Mouse (Mus musculus): ENCODE measurements around the gene Mrpl16.
A peak's percentile ranks its signal among the peaks of the same experiment; 100 is the strongest.

Gene Mrpl16

DNA sequence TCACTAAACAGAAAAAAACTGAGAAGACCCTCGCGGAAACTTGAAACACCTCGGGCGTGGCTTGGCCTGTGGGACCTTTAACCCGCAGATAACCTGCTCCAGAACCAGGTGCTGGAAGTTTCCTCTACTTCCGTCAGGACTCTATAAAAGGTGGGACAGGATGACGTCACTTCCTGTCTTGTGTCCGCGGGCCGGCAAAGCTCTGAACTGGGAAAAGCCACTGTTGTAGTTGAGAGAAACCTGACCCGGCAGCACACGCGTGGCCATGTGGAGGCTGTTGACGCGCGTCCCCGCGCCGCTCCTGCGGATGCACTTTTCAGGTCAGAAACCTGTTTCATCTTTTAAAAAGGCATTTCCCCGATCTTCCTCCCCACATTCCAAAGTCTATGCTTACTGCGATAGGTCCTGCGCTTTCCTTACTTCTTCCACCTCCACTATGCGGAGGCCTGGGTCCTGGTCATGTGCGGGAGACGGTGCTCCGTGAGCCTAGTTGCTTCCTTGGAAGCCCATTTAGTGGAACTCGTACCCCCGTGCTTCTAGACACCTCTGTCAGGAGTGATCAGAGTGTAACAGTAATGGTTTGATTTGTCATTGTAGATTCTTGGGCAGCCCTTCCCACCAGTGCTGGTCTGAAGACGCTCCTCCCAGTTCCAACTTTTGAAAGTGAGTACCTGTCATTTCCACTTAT is at the start of gene Mrpl16:
Gene Mrpl16 (plus strand): TSS at position 187 of the 688 bp plus-strand sequence.
- peak; percentile 92 to 93 for DNase-seq (ENCODE audit: low spot score in 2 of 2)

DNA sequence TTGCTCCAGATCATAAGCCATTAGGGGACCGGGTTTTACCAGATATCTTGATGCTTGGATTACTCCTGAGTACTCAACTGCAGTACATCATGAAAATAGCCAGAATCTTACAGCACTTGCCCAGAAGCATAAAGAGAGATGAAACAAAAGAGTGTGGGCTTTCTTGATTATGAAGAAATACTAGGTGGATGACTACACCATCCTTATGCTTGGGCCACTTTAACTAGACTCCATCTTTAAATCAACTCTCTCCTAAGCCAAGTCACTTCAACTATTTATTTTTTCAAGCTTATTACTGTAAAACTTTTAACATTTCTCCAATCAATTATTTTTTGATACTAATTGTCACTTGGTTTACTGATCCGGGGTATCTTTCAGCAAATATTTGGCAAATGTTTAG is 46.3 kb upstream of the Mrpl16 start:
- DNase-seq (ENCODE audit: low spot score in 2 of 2), result no peak

DNA sequence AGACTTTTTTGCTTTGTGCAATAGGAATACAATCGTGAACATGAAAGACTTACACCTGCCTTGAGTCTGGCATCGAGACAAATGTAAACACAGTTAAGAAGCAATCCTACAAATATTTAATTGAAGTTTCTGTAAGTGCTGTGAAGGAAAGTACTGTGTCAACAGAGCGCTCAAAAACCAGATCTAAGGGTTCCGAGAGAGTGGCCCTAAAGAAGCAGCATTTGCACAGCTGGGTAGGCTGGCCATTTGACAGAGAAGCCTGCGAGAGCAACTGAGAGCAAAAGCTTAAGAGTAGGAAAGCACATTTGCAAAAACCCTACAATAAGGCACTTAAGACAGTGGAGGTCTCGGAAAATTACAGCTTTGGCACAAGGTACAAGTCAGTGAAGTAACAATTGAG is 45.9 kb upstream of the Mrpl16 start:
- no peak for DNase-seq (ENCODE audit: low spot score in 2 of 2)

DNA sequence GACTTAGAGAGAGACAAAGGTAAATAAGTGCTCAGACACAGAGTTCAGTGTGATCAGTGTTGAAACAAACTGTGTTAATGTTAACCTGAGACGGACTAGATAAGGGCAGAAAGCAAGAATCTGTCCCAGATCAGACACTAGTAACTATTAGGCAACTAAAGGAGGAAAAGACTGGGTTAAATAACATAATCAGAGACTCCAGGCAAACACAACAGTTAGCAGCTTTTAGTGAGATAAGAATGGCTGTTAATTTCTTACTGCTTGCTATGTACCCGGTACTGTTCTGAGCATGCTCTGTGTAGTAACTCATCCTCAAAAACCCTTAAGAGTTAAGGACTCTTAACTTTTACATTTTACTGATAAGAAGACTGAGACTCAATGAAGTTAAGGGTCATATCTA is 44.3 kb upstream of the Mrpl16 start:
- no peak for DNase-seq (ENCODE audit: low spot score in 2 of 2)

DNA sequence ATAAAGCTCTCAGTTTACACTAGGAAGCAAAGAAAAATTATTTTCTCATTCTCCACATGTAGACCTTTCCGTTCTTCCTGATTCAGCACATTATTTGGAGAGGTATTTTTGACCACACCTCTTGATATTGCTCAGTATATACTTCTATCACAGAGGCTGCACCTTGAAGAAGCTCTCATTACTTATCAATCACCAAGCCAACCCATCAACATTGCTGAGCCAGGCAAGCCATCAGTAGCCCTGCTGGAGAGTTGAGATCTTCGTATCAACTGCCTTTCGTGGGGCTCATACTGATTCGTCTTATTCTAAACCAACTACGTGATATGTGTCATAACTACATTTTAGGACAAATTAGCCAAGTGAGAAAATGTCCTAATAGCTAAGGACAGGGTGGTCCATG is 42.9 kb upstream of the Mrpl16 start:
- DNase-seq (ENCODE audit: low spot score in 2 of 2), result no peak

DNA sequence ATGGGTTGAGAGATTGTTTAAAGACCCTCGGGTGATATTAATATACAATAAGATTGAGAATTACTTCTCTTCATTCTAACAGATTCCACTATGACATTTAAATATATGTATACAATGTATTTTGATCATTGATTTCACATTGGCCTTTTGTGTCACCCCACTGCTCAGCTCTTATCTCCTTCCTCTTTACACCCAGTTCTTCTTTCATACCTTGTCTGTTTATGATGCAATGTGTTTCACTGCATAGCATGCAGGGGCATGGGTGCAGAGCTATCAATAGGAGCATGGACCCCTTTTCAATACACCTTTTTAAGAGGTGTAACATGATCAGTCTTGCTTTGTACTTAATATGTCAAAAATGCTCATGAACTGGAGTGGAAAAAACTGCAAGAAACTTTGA is 39.9 kb upstream of the Mrpl16 start:
- no peak for DNase-seq (ENCODE audit: low spot score in 2 of 2)

DNA sequence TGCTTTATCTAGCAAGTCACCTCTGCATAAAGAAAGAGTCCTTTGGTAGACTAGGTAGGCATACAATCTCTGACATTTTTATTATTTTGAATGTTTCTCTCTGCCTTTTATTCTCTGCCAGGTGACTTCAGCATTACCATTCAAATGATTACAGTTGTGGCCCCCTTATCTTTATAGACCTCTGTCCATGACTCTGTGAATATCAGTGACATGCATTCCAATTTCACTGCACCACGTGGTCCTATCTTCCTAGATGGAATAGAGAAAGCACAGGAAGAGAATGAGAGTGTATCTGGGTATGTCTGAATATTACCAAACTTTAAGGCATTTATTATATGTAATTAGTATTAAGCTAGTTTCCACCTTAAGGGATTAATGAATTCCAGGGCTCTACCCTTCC is 33.7 kb upstream of the Mrpl16 start:
- no peak for DNase-seq (ENCODE audit: low spot score in 2 of 2)

DNA sequence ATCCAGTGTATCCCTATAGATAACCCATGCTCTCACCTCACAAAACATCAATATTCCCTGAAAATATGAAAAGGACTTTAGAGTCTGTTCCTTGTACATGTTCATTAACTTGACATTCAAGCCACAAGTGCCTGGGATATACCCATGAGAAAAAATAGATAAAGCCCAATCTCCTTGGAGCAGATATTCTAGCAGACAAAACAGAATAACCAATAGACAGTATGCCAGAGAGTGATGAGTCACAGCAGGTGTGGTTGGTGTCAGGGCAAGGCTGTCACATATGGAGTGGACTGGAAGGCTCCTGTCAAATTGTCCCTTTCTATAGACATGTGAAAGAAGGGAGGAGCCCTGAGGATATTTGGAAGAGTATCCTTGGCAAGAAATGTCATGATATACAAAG is 24.5 kb upstream of the Mrpl16 start:
- DNase-seq (ENCODE audit: low spot score in 2 of 2), result no peak

DNA sequence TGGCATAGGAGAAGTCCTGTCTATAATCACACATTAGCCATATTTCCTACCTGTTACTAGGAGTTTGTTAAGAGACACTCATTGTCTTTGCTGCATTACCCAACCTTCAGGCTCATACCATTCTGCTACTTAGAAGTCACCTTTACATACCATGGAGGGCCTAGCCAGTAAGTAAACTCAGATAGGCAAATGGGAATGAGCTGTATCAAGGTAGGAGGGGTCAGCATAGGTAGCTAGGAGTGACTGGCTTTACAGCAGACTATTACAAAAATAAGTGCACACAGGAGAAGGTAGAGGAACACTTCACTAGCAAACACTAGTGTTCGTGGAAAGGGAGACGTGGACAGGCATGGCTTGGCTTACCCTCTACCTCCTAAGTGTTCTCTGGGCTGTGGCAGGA is 22.9 kb upstream of the Mrpl16 start, which contains the start of gene Gif:
Gene Gif (plus strand): TSS at position 257 of the 400 bp plus-strand sequence.
- no peak for DNase-seq (ENCODE audit: low spot score in 2 of 2)

DNA sequence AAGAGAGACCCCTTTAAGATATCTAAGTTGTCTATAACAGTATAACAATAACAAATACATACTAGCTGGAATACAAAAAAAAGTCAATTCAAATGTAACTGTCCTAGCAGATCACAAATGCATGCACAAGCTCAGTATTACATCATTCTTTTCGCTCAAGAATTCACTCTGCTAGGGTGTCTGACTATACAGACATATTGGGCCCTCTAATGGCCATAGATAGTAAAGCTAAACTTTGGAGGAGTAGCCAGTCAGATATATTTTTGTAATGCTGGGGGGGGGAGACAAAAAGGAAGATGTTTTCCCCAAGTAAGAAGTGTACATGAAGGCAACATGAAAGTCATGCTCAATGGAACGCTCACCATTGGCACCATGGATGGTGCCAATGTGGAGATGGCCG is 5.1 kb upstream of the Mrpl16 start:
- no peak for DNase-seq (ENCODE audit: low spot score in 2 of 2)

DNA sequence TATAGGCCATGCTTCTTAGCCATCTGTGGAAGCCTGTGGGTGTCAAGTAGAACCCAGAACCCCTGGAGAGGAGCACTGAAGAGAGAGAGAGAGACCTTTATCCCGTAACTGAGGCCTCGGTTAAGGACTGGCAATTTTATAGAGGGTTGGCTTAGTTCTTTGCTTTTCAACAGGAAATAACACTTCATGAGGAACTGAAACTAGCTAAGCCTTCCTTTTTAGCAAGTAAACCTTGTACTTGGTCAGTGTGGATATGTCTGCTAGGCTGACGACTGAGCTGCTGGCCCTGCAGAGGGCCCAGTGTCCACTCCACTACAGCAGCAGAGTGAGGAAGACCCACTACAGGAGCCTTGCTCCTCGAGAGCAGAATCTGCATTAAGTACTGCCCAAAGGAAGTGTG is 3.8 kb upstream of the Mrpl16 start:
- no peak for DNase-seq (ENCODE audit: low spot score in 2 of 2)

DNA sequence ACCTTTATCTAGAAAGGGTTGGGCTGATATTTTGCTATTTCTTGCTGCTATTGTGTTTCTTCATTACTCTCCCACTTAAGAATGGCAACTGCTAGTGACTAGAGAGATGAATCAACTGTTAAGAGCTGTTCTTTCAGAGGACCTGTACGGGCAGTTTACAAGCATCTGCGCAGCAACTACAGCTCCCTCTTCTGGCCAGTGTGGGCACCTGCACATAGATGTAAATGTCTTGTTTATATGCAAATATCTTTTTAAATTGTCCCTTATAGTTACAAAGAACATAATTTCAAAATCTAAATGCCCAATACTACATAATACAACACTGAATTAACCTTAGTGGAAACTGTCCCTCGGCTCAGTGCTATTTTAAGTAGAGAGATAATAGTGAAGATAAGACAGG is 2.0 kb upstream of the Mrpl16 start:
- peak in 1 of 2 experiments; percentile 47 for DNase-seq (ENCODE audit: low spot score in 2 of 2)

DNA sequence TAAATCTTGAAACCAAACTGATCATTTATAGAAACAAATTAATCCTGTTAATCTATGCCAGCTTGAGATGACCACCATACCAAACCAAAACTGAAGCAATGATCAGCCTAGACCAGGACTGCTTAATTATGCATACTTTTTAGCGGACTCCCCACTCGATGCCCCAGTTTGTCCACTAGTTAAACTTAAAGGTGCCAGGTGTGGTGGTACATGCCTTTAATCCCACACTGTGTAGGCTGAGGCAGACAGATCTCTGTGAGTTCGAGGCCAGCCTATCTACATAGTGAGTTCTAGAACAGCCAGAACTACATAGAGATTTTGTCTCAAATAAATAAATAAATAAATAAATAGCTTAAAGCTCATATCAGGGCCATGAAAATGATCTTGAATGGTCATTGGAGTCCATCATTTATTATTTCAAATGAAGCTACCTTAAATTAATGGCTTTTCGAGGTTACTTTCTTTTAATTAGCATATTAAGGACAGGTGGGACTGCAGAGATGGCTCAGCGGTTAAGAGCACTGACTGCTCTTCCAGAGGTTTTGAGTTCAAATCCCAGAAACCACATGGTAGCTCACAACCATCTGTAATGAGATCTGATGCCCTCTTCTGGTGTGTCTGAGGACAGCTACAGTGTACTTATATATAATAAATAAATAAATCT is 802 bp upstream of the Mrpl16 start:
- DNase-seq (ENCODE audit: low spot score in 2 of 2), result no peak

DNA sequence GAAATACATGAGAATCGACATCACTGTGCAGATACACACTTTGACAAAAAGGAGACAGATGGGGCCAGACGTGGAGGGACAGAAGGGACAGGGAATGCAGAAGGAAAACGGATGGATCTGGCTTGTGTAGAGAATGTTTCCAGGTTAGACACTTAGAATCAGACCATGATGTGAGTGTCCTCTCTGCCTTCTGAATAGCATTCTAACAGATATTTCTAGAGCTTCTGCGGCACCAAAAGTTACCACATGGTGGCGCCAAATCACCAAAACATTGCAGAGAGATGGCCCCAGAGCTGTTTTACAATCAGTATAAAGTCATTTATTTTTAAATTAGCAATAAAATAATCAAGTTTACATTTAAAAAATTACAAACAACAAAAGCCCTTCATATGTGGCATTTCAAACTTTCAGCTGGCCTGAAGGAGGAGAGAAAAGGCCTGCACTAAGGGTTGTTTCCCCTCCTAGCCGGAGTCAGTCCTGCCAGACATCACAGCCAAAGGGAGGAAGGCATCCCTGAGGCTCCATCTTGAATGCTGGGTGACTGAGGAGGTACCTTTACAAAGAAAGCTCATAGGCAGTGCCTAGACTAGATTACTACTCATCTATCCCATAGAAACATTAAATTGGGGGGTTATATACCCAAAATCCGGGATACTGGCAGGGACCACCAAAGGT is 7.1 kb downstream of the Mrpl16 start:
- DNase-seq (ENCODE audit: low spot score in 2 of 2), result peak; percentile 55 to 75

DNA sequence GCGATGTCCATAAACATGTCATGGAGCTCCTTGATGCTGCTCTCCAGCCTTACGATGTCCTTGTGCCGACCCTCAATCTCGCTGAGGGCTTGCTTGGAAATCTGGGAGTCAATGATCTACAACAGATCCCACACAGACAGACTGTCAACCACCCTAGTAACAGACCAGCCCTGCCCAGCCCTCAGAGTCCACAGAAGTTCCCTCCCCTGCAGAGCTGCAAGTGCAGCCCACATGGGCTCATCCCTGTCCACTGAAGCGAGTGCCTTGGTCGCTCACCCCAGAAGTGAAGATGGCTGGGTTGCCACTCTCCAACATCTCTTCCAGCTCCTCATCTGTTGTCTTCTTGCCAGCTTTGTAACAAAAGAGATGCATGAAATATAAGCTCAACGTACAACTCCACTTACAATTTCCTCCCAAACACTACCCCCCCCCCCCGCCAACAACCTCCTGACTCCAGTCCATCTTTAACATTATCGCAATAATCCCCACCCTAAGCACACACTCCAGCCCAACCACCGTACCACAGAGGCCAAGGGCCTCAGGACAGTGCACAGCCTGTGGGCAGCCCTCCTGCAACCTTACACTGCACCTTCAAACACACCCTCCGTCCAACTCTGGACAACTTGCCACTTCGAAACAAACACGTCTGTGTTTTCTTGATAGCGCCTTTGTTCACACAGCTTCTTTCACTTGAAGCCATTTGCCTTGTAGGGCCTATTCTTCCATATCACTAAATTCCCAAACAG is 15.4 kb downstream of the Mrpl16 start:
- no peak for DNase-seq (ENCODE audit: low spot score in 2 of 2)

DNA sequence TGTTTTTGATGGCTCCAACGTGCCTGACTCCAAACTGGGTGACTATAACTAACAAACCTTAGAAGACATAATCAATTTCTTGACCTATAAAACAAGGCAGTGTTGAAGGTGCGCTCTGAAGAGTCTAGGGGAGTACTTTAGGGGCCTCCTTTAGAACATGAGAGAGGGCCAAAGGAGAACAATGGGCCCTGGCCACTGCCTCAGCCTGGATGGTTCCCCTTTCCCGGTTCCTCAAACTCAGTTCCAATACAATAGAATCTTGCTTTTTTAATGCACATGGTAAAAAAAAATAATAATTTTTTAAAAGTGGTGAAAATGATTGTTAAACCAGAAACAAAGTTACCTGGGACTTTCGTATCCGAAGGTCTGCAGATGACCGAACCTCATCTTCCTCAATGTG is 17.6 kb downstream of the Mrpl16 start:
- no peak for DNase-seq (ENCODE audit: low spot score in 2 of 2)

DNA sequence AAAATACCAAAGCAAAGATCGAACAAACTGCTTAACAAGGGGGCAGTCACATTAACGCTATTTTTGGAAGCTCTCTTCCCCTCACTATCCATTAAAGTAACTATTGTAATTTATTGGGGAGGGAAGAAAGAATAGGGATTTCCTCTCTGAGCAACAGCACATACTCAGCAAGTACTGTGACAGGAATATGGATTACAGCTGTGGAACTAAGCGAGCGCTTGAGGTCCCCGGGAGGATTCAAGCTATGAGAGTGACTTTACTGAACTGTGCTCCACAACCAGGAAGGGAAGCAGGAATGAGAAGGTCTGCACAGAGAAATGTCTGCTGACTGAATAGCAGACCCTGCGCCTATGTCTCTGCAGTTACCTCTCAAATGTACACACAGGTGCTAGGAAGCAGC is 18.7 kb downstream of the Mrpl16 start:
- DNase-seq (ENCODE audit: low spot score in 2 of 2), result no peak

DNA sequence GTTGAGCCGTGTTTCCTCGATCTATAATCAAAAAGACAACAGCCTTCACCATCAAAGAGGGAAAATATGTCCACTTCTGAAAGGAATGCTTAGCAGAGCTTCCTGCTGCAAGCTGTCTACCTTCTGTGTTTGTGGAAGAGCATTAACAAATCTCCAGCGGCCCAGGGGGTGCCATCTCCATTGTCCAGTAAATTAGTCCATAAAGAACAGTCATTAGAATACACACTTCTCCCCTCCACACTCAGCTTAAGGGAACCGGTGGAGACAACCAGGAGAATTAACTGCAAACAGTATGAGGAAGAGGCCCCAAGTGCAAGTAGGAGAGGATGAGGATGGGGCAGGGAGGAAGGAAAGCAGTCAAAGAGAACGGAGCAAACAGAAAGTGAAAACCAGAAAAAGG is 21.6 kb downstream of the Mrpl16 start:
- no peak for DNase-seq (ENCODE audit: low spot score in 2 of 2)

DNA sequence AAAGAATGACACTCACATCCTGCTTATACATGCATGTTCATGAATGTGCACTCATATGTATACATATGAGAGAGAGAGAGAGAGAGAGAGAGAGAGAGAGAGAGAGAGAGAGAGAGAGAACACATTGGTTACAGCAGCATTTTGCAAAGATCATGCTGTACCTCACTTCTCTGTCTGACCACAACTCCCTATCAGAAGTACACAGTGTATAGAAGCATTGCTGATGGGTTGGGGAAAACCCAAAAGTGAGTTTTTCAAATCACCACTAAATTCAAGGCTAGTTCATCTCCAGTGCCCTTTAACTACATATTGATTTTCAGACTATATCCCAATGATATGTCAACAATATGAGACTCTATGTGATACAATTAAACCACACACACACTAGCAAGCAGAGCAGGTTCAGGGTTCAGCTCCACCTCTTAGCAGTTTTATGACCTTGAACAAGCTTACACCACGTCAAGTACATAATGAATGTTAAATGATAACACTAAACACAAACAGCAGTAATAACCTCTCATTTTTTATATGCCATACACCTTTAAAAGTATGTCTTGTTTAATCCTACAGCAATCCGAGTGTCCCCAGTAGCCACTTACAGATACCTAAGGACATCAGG is 23.7 kb downstream of the Mrpl16 start:
- DNase-seq (ENCODE audit: low spot score in 2 of 2), result no peak

DNA sequence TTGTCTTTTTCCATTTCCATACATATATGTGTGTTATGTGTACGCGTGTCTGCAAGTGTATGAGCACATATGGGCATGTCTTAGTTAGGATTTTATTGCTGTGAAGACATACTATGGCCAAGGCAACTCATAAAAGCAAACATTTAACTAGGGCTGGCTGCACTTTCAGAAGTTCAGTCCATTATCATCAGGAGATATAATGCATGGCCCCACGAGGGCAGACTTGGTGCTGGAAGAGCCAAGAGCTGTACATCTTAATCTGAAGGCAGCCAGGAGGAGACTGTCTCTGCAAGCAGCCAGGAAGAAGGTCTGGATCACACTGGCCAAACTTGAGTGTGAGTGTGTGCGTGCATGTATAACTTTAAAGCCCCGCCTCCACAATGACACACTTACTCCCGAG is 24.3 kb downstream of the Mrpl16 start:
- no peak for DNase-seq (ENCODE audit: low spot score in 2 of 2)

DNA sequence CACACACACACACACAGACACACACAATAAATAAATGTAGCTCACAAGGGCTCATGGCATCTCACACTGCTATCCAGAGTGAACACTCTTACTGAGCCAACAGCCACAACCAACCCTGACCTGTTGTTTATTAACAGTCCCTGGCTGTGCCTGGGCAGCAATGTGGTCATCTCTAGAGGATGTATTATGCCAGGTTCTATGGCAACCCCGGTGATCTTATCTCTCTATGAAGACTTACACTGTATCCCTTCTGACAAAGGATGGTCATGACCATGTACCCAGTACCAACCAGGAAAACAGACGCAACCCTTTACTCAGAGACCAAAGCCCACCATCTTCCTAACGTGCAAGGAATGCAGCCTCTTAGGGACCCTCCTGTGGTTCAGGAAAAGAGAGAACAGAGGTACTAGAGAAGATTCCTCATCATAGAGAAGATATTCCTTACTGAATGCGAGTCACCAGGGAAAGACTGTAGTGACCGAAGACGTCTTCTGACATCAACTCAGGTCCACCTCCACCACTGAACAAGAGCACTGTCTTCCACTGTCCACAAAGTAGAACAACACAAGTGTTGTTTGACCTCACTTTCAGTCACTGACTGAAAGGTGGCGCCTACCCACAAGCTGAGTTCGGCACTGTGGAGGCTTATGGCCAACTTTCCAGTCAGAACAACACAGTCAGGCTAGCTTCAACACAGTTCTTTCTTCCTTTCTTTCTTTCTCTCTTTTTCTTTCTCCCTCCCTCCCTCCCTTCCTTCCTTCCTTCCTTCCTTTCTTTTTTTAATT is 30.5 kb downstream of the Mrpl16 start:
- no peak for DNase-seq (ENCODE audit: low spot score in 2 of 2)
